Mouse (Mus musculus) adipocyte (in vitro differentiated cells): ENCODE data around the gene Xpnpep1.

Source experiments
- DNase-seq: peaks from one replicate; pipeline ENCODE4 v3.0.0-alpha.2; 2016; ENCODE audit warnings: low spot score

Gene Xpnpep1

GRCm38 (mm10) chr19:53040164-53041132 lies at the start of gene Xpnpep1:
Xpnpep1 (minus strand) TSS chr19:53040214.
- no peak for DNase-seq

GRCm38 (mm10) chr19:53087268-53088143 lies 47.5 kb upstream of the Xpnpep1 start:
- DNase-seq, result no peak

- no peak for DNase-seq
Observed at GRCm38 (mm10) chr19:53086861-53087260, 46.8 kb upstream of the Xpnpep1 start.

GRCm38 (mm10) chr19:53084735-53085134 lies 44.7 kb upstream of the Xpnpep1 start:
- peak; percentile 96 for DNase-seq

- no peak for DNase-seq
Observed at GRCm38 (mm10) chr19:53082862-53083261, 42.8 kb upstream of the Xpnpep1 start.

- DNase-seq, result no peak
Observed at GRCm38 (mm10) chr19:53081339-53081738, 41.3 kb upstream of the Xpnpep1 start.

- no peak for DNase-seq
Observed at GRCm38 (mm10) chr19:53080921-53081320, 40.9 kb upstream of the Xpnpep1 start.

- no peak for DNase-seq
Observed at GRCm38 (mm10) chr19:53080487-53080886, 40.5 kb upstream of the Xpnpep1 start.

- no peak for DNase-seq
Observed at GRCm38 (mm10) chr19:53080026-53080425, 40.0 kb upstream of the Xpnpep1 start.

- DNase-seq, result peak; percentile 77
Observed at GRCm38 (mm10) chr19:53078271-53079085, 38.5 kb upstream of the Xpnpep1 start.

GRCm38 (mm10) chr19:53077278-53077677 lies 37.3 kb upstream of the Xpnpep1 start:
- no peak for DNase-seq

GRCm38 (mm10) chr19:53076238-53076981 lies 36.4 kb upstream of the Xpnpep1 start:
- peak; percentile 57 for DNase-seq

GRCm38 (mm10) chr19:53075896-53076237 lies 35.9 kb upstream of the Xpnpep1 start:
- DNase-seq, result no peak

GRCm38 (mm10) chr19:53074899-53075722 lies 35.1 kb upstream of the Xpnpep1 start:
- DNase-seq, result peak; percentile 99

GRCm38 (mm10) chr19:53073521-53073920 lies 33.5 kb upstream of the Xpnpep1 start:
- no peak for DNase-seq

GRCm38 (mm10) chr19:53072406-53072805 lies 32.4 kb upstream of the Xpnpep1 start:
- DNase-seq, result no peak

- DNase-seq, result no peak
Observed at GRCm38 (mm10) chr19:53071651-53072050, 31.6 kb upstream of the Xpnpep1 start.

- DNase-seq, result no peak
Observed at GRCm38 (mm10) chr19:53070870-53071269, 30.9 kb upstream of the Xpnpep1 start.

- no peak for DNase-seq
Observed at GRCm38 (mm10) chr19:53069451-53069850, 29.4 kb upstream of the Xpnpep1 start.

- peak; percentile 93 for DNase-seq
Observed at GRCm38 (mm10) chr19:53066934-53067333, 26.9 kb upstream of the Xpnpep1 start.
